Mouse (Mus musculus): ENCODE measurements at regions not wholly inside any gene's neighbourhood (a gene's known extent, or its start where the extent isn't known, plus 50 kb on each side); places are given as distances from the start of the nearest gene placed in this dataset.
"Not testable (repeated sequence)": the region's sequence is repeated elsewhere in the genome, so short reads cannot be mapped to it uniquely, and the experiment has no call there.

GRCm38 (mm10) chr15:90291848-90292247 is 67.7 kb downstream of the Alg10b start:
- Histone ChIP-seq H3K4me2 (ENCODE audit: low read length) (no peak overlapping the region), H3K36me3 (ENCODE audit: control insufficient read depth, insufficient read depth, low read length) (no peaks in the 10 kb centered on the region), H3K9ac (ENCODE audit: low read depth, low read length) (no peak overlapping the region), H3K4me1 (ENCODE audit: control insufficient read depth, insufficient read depth, low read length) (0 out of 2 replicates have a peak, but pooled peaks cover 2% of the 10 kb centered on the region), H3K27me3 (ENCODE audit: control insufficient read depth, insufficient read depth, low read depth, low read length) (no peaks in the 10 kb centered on the region), H3K9me3 (replicated peaks; ENCODE audit: control insufficient read depth, low read length, poor library complexity, severe bottlenecking) (no peaks in the 10 kb centered on the region), H3K4me3 (ENCODE audit: low read depth, low read length) (no peak overlapping the region), H3K27ac (ENCODE audit: low read length) (no peak overlapping the region)
- no peak for ATAC-seq
- WGBS, result 26% methylated on average over 1 of the region's 1 CpGs

- H3K9ac ChIP-seq (ENCODE audit: low read depth, low read length), result no peak overlapping the region
- H3K4me3 ChIP-seq (ENCODE audit: low read depth, low read length), result no peak overlapping the region
- WGBS, result 81% methylated on average over 2 of the region's 2 CpGs
- H3K27ac ChIP-seq (ENCODE audit: low read length), result no peak overlapping the region
- H3K36me3 ChIP-seq (ENCODE audit: control insufficient read depth, insufficient read depth, low read length), result no peaks in the 10 kb centered on the region
- no peaks in the 10 kb centered on the region for H3K27me3 ChIP-seq (ENCODE audit: control insufficient read depth, insufficient read depth, low read depth, low read length)
- H3K4me1 ChIP-seq (ENCODE audit: control insufficient read depth, insufficient read depth, low read length), result 0 out of 2 replicates have a peak, but pooled peaks cover 2% of the 10 kb centered on the region
- H3K9me3 ChIP-seq (replicated peaks; ENCODE audit: control insufficient read depth, low read length, poor library complexity, severe bottlenecking), result no peaks in the 10 kb centered on the region
- no peak overlapping the region for H3K4me2 ChIP-seq (ENCODE audit: low read length)
- no peak for ATAC-seq
Observed at GRCm38 (mm10) chr15:90294353-90294922, 70.3 kb downstream of the Alg10b start.

DNA sequence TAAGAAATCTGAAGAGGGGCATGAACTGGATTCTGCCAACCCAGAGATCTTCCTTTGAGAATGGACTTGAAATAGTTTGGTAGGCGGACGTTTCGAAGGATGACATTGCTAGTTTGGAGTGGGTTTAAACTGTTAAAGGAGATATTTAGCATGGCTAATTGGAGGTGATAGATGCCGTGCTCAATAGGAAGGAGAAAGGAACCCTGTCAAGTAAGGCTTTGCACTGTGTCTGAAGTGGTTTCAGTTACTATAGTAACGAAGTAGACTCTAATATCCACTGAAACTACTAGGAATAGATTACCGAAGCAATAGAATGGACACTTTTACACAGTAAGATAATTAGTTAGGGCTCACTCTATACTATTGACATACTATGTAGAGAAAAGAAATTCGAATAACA is 74.5 kb downstream of the Alg10b start:
- H3K4me1 ChIP-seq (ENCODE audit: control insufficient read depth, insufficient read depth, low read length), result no peaks in the 10 kb centered on the region
- no peak overlapping the region for H3K4me3 ChIP-seq (ENCODE audit: low read depth, low read length)
- no peaks in the 10 kb centered on the region for H3K9me3 ChIP-seq (replicated peaks; ENCODE audit: control insufficient read depth, low read length, poor library complexity, severe bottlenecking)
- no peaks in the 10 kb centered on the region for H3K36me3 ChIP-seq (ENCODE audit: control insufficient read depth, insufficient read depth, low read length)
- 31% methylated on average over 7 of the region's 7 CpGs for WGBS
- H3K27ac ChIP-seq (ENCODE audit: low read length), result no peak overlapping the region
- H3K4me2 ChIP-seq (ENCODE audit: low read length), result no peak overlapping the region
- no peak overlapping the region for H3K9ac ChIP-seq (ENCODE audit: low read depth, low read length)
- no peak for ATAC-seq
- no peaks in the 10 kb centered on the region for H3K27me3 ChIP-seq (ENCODE audit: control insufficient read depth, insufficient read depth, low read depth, low read length)

DNA sequence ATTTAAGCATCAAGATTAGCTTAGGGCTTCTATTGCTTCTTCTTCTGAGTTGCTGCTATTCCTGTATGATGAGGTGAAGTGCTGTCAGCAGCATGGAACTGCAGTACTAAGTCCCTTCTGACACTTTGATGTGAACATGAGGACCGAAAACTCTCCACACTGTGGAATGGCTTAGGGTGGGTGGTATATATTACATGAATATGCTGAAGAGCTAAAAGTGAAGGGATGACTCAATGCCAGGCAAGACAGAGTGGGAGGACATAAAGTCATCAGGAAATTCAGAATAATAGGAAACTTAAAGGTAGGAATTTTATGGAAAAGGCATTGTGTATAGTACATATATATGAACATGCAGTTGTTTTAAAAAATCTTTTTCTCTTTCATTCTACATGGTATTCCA is 79.3 kb downstream of the Alg10b start:
- Histone ChIP-seq H3K27me3 (ENCODE audit: control insufficient read depth, insufficient read depth, low read depth, low read length) (no peaks in the 10 kb centered on the region), H3K9ac (ENCODE audit: low read depth, low read length) (no peak overlapping the region), H3K4me1 (ENCODE audit: control insufficient read depth, insufficient read depth, low read length) (no peaks in the 10 kb centered on the region), H3K27ac (ENCODE audit: low read length) (no peak overlapping the region), H3K36me3 (ENCODE audit: control insufficient read depth, insufficient read depth, low read length) (no peaks in the 10 kb centered on the region), H3K9me3 (replicated peaks; ENCODE audit: control insufficient read depth, low read length, poor library complexity, severe bottlenecking) (no peaks in the 10 kb centered on the region), H3K4me3 (ENCODE audit: low read depth, low read length) (no peak overlapping the region), H3K4me2 (ENCODE audit: low read length) (no peak overlapping the region)
- ATAC-seq, result no peak
- 97% methylated on average over 1 of the region's 1 CpGs for WGBS

DNA sequence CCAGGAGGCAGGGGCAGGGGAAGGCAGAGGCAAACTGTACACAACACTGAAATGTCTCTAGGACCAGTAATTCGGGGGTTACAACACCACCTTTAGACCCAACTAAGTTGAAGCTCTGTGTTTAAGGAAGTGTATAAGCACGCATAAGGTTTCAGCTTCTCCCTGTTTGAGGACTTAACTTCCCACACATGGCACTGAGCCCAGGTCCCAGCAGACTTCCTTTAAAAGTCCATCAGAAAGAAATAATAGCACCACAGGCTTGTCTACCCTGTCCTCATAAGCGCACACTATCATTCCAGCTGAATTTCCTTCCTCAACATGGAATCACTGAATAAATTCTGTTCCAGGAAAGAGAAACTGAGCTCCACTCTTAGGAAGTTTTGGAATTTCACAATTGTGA is 80.9 kb downstream of the Alg10b start:
- no peaks in the 10 kb centered on the region for H3K9me3 ChIP-seq (replicated peaks; ENCODE audit: control insufficient read depth, low read length, poor library complexity, severe bottlenecking)
- no peak overlapping the region for H3K4me2 ChIP-seq (ENCODE audit: low read length)
- H3K36me3 ChIP-seq (ENCODE audit: control insufficient read depth, insufficient read depth, low read length), result no peaks in the 10 kb centered on the region
- ATAC-seq, result no peak
- no peak overlapping the region for H3K27ac ChIP-seq (ENCODE audit: low read length)
- no peaks in the 10 kb centered on the region for H3K27me3 ChIP-seq (ENCODE audit: control insufficient read depth, insufficient read depth, low read depth, low read length)
- no peak overlapping the region for H3K9ac ChIP-seq (ENCODE audit: low read depth, low read length)
- no peaks in the 10 kb centered on the region for H3K4me1 ChIP-seq (ENCODE audit: control insufficient read depth, insufficient read depth, low read length)
- 83% methylated on average over 3 of the region's 3 CpGs for WGBS
- no peak overlapping the region for H3K4me3 ChIP-seq (ENCODE audit: low read depth, low read length)

DNA sequence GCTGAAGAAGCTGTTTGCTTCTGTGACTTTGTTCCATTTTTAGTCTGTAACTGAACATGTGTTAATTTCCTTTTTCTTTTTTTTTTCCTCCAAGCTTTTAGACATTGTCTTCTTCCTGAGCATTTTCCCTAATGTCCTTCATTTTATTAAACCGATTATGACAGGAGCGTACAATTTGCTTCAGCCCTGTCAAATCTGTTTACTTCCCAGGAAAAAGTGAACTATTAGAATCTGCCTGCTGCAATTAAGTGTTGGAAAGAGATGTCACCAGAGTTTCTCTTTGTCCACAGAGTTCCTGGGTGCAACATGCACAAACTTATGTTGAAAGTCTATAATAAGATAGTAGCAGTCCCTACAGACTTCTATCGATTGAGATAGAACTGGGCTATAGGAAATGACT is 82.8 kb downstream of the Alg10b start:
- Histone ChIP-seq H3K27me3 (ENCODE audit: control insufficient read depth, insufficient read depth, low read depth, low read length) (no peaks in the 10 kb centered on the region), H3K9me3 (replicated peaks; ENCODE audit: control insufficient read depth, low read length, poor library complexity, severe bottlenecking) (no peaks in the 10 kb centered on the region), H3K36me3 (ENCODE audit: control insufficient read depth, insufficient read depth, low read length) (no peaks in the 10 kb centered on the region), H3K4me3 (ENCODE audit: low read depth, low read length) (no peak overlapping the region), H3K4me2 (ENCODE audit: low read length) (no peak overlapping the region), H3K9ac (ENCODE audit: low read depth, low read length) (no peak overlapping the region), H3K27ac (ENCODE audit: low read length) (no peak overlapping the region), H3K4me1 (ENCODE audit: control insufficient read depth, insufficient read depth, low read length) (no peaks in the 10 kb centered on the region)
- no peak for ATAC-seq
- WGBS, result 82% methylated on average over 3 of the region's 3 CpGs

- H3K9ac ChIP-seq (ENCODE audit: low read depth, low read length); H3K4me3 ChIP-seq (ENCODE audit: low read depth, low read length); H3K27me3 ChIP-seq (ENCODE audit: control insufficient read depth, insufficient read depth, low read depth, low read length); ATAC-seq; H3K4me2 ChIP-seq (ENCODE audit: low read length); H3K9me3 ChIP-seq (replicated peaks; ENCODE audit: control insufficient read depth, low read length, poor library complexity, severe bottlenecking); H3K36me3 ChIP-seq (ENCODE audit: control insufficient read depth, insufficient read depth, low read length); H3K27ac ChIP-seq (ENCODE audit: low read length); H3K4me1 ChIP-seq (ENCODE audit: control insufficient read depth, insufficient read depth, low read length): not testable (repeated sequence)
- 8% methylated on average over 5 of the region's 5 CpGs for WGBS
Observed at GRCm38 (mm10) chr15:90308433-90308832, 84.3 kb downstream of the Alg10b start.

- no peak overlapping the region for H3K9ac ChIP-seq (ENCODE audit: low read depth, low read length)
- H3K27me3 ChIP-seq (ENCODE audit: control insufficient read depth, insufficient read depth, low read depth, low read length), result no peaks in the 10 kb centered on the region
- no peak overlapping the region for H3K4me2 ChIP-seq (ENCODE audit: low read length)
- no peak for ATAC-seq
- H3K9me3 ChIP-seq (replicated peaks; ENCODE audit: control insufficient read depth, low read length, poor library complexity, severe bottlenecking), result no peaks in the 10 kb centered on the region
- no peak overlapping the region for H3K4me3 ChIP-seq (ENCODE audit: low read depth, low read length)
- H3K4me1 ChIP-seq (ENCODE audit: control insufficient read depth, insufficient read depth, low read length), result no peaks in the 10 kb centered on the region
- no peak overlapping the region for H3K27ac ChIP-seq (ENCODE audit: low read length)
- WGBS, result 7% methylated on average over 1 of the region's 1 CpGs
- H3K36me3 ChIP-seq (ENCODE audit: control insufficient read depth, insufficient read depth, low read length), result no peaks in the 10 kb centered on the region
Observed at GRCm38 (mm10) chr15:90308869-90309268, 84.8 kb downstream of the Alg10b start.

GRCm38 (mm10) chr15:90309664-90310063 is 85.6 kb downstream of the Alg10b start:
- ATAC-seq, result no peak

More at GRCm38 (mm10) chr15:90309664-90310063, 85.6 kb downstream of the Alg10b start:
- Histone ChIP-seq H3K36me3 (ENCODE audit: control insufficient read depth, insufficient read depth, low read length) (no peaks in the 10 kb centered on the region), H3K4me3 (ENCODE audit: low read depth, low read length) (no peak overlapping the region), H3K4me2 (ENCODE audit: low read length) (no peak overlapping the region), H3K9ac (ENCODE audit: low read depth, low read length) (no peak overlapping the region), H3K4me1 (ENCODE audit: control insufficient read depth, insufficient read depth, low read length) (no peaks in the 10 kb centered on the region), H3K9me3 (replicated peaks; ENCODE audit: control insufficient read depth, low read length, poor library complexity, severe bottlenecking) (no peaks in the 10 kb centered on the region), H3K27me3 (ENCODE audit: control insufficient read depth, insufficient read depth, low read depth, low read length) (no peaks in the 10 kb centered on the region), H3K27ac (ENCODE audit: low read length) (no peak overlapping the region)
